Mouse (Mus musculus): ENCODE measurements around the gene Hacd2. TPM values are rescaled to one million over a fixed set of nuclear protein-coding genes. Genes with fewer than 3 reads are reported as not detected.

Gene Hacd2
- polyA plus RNA-seq, 1 experiment from 2014 or later, result 82.4 TPM

- ATAC-seq (ENCODE audit: low read depth), result peak; percentile 11; the same call in 1 of the 2 replicates
These were observed 34.1 kb downstream of the Hacd2 start for GRCm38 (mm10) chr16:35056306-35056705.

GRCm38 (mm10) chr16:35056786-35057185 is 34.6 kb downstream of the Hacd2 start:
- Histone ChIP-seq H3K4me2 (no peak overlapping the region), H3K27ac (no peak overlapping the region), H3K9ac (no peak overlapping the region), H3K9me3 (replicated peaks) (no peaks in the 10 kb centered on the region), H3K4me1 (replicated peaks) (peaks cover 43% of the 10 kb centered on the region), H3K27me3 (no peaks in the 10 kb centered on the region), H3K36me3 (peaks cover 9% of the 10 kb centered on the region; the same call in 1 of the 2 replicates), H3K4me3 (replicated peaks) (no peak overlapping the region)
- ATAC-seq (ENCODE audit: low read depth) (no peak), DNase-seq (no peak)
- WGBS (ENCODE audit: insufficient replicate concordance), result 80% methylated on average over 3 of the region's 3 CpGs

More at GRCm38 (mm10) chr16:35056306-35056705, 34.1 kb downstream of the Hacd2 start:
- 27% methylated on average over 5 of the region's 5 CpGs for WGBS (ENCODE audit: insufficient replicate concordance)
- peaks cover 43% of the 10 kb centered on the region for H3K4me1 ChIP-seq (replicated peaks)
- no peak overlapping the region for H3K4me3 ChIP-seq (replicated peaks)
- H3K36me3 ChIP-seq, result peaks cover 9% of the 10 kb centered on the region; the same call in 1 of the 2 replicates
- H3K4me2 ChIP-seq, result no peak overlapping the region
- H3K27ac ChIP-seq, result peak overlapping the region; percentile 29; the same call in 1 of the 2 replicates
- no peaks in the 10 kb centered on the region for H3K27me3 ChIP-seq
- H3K9me3 ChIP-seq (replicated peaks), result no peaks in the 10 kb centered on the region
- peak; percentile 18 for DNase-seq
- H3K9ac ChIP-seq, result no peak overlapping the region

GRCm38 (mm10) chr16:35061017-35061416 is 38.8 kb downstream of the Hacd2 start:
- Histone ChIP-seq H3K4me3 (replicated peaks) (no peak overlapping the region), H3K9ac (no peak overlapping the region), H3K36me3 (peaks cover 5% of the 10 kb centered on the region; the same call in 1 of the 2 replicates), H3K4me1 (replicated peaks) (peaks cover 5% of the 10 kb centered on the region), H3K27me3 (no peaks in the 10 kb centered on the region), H3K27ac (no peak overlapping the region), H3K9me3 (replicated peaks) (no peaks in the 10 kb centered on the region), H3K4me2 (no peak overlapping the region)
- ATAC-seq (ENCODE audit: low read depth) (no peak), DNase-seq (no peak)
- WGBS (ENCODE audit: insufficient replicate concordance), result 48% methylated on average over 2 of the region's 2 CpGs

- H3K4me2 ChIP-seq, result no peak overlapping the region
- H3K9me3 ChIP-seq (replicated peaks), result no peaks in the 10 kb centered on the region
- ATAC-seq (ENCODE audit: low read depth), result no peak
- H3K27ac ChIP-seq, result no peak overlapping the region
- 0 out of 2 replicates have a peak, but pooled peaks cover 4% of the 10 kb centered on the region for H3K4me1 ChIP-seq (replicated peaks)
- H3K4me3 ChIP-seq (replicated peaks), result no peak overlapping the region
- H3K27me3 ChIP-seq, result no peaks in the 10 kb centered on the region
- 78% methylated on average over 6 of the region's 6 CpGs for WGBS (ENCODE audit: insufficient replicate concordance)
- DNase-seq, result no peak
- no peaks in the 10 kb centered on the region for H3K36me3 ChIP-seq
- H3K9ac ChIP-seq, result no peak overlapping the region
These were observed 43.5 kb downstream of the Hacd2 start for GRCm38 (mm10) chr16:35065724-35066123.

GRCm38 (mm10) chr16:35067095-35067494 is 44.9 kb downstream of the Hacd2 start:
- ATAC-seq (ENCODE audit: low read depth), result no peak
- DNase-seq, result no peak
- Histone ChIP-seq H3K36me3 (no peaks in the 10 kb centered on the region), H3K4me3 (replicated peaks) (no peak overlapping the region), H3K9ac (no peak overlapping the region), H3K27me3 (no peaks in the 10 kb centered on the region), H3K4me2 (no peak overlapping the region), H3K9me3 (replicated peaks) (no peaks in the 10 kb centered on the region), H3K4me1 (replicated peaks) (0 out of 2 replicates have a peak, but pooled peaks cover 4% of the 10 kb centered on the region), H3K27ac (no peak overlapping the region)
- WGBS (ENCODE audit: insufficient replicate concordance), result 83% methylated on average over 8 of the region's 8 CpGs

GRCm38 (mm10) chr16:35067631-35068030 is 45.4 kb downstream of the Hacd2 start:
- Histone ChIP-seq H3K27me3 (no peaks in the 10 kb centered on the region), H3K9ac (no peak overlapping the region), H3K27ac (no peak overlapping the region), H3K9me3 (replicated peaks) (no peaks in the 10 kb centered on the region), H3K36me3 (no peaks in the 10 kb centered on the region), H3K4me3 (replicated peaks) (no peak overlapping the region), H3K4me1 (replicated peaks) (0 out of 2 replicates have a peak, but pooled peaks cover 4% of the 10 kb centered on the region), H3K4me2 (no peak overlapping the region)
- DNase-seq (no peak), ATAC-seq (ENCODE audit: low read depth) (no peak)
- WGBS (ENCODE audit: insufficient replicate concordance), result 86% methylated on average over 3 of the region's 3 CpGs

GRCm38 (mm10) chr16:35068886-35069285 is 46.7 kb downstream of the Hacd2 start:
- Histone ChIP-seq H3K4me3 (replicated peaks) (no peak overlapping the region), H3K4me1 (replicated peaks) (0 out of 2 replicates have a peak, but pooled peaks cover 4% of the 10 kb centered on the region), H3K4me2 (no peak overlapping the region), H3K36me3 (no peaks in the 10 kb centered on the region), H3K27me3 (no peaks in the 10 kb centered on the region), H3K9ac (no peak overlapping the region), H3K27ac (no peak overlapping the region), H3K9me3 (replicated peaks) (no peaks in the 10 kb centered on the region)
- WGBS (ENCODE audit: insufficient replicate concordance), result 71% methylated on average over 4 of the region's 4 CpGs
- ATAC-seq (ENCODE audit: low read depth), result no peak
- DNase-seq, result no peak

- H3K9ac ChIP-seq, result no peak overlapping the region
- H3K9me3 ChIP-seq (replicated peaks), result no peaks in the 10 kb centered on the region
- no peaks in the 10 kb centered on the region for H3K4me1 ChIP-seq (replicated peaks)
- no peak overlapping the region for H3K4me2 ChIP-seq
- ATAC-seq (ENCODE audit: low read depth) (no peak), DNase-seq (no peak)
- H3K4me3 ChIP-seq (replicated peaks), result no peak overlapping the region
- H3K27ac ChIP-seq, result no peak overlapping the region
- 0 out of 2 replicates have a peak, but pooled peaks cover 4% of the 10 kb centered on the region for H3K36me3 ChIP-seq
- no peaks in the 10 kb centered on the region for H3K27me3 ChIP-seq
These were observed 52.2 kb downstream of the Hacd2 start for GRCm38 (mm10) chr16:35074436-35074835.

GRCm38 (mm10) chr16:35075643-35076042 is 53.4 kb downstream of the Hacd2 start:
- H3K9ac ChIP-seq, result no peak overlapping the region
- H3K4me3 ChIP-seq (replicated peaks), result no peak overlapping the region
- ATAC-seq (ENCODE audit: low read depth) (peak; percentile 47; the same call in 1 of the 2 replicates), DNase-seq (no peak)
- no peaks in the 10 kb centered on the region for H3K4me1 ChIP-seq (replicated peaks)
- H3K9me3 ChIP-seq (replicated peaks), result no peaks in the 10 kb centered on the region
- 0 out of 2 replicates have a peak, but pooled peaks cover 4% of the 10 kb centered on the region for H3K36me3 ChIP-seq
- no peaks in the 10 kb centered on the region for H3K27me3 ChIP-seq
- no peak overlapping the region for H3K27ac ChIP-seq
- no peak overlapping the region for H3K4me2 ChIP-seq
- WGBS (ENCODE audit: insufficient replicate concordance), result 70% methylated on average over 3 of the region's 3 CpGs

GRCm38 (mm10) chr16:35093500-35093899 is 71.3 kb downstream of the Hacd2 start:
- Histone ChIP-seq H3K4me3 (replicated peaks) (no peak overlapping the region), H3K4me2 (no peak overlapping the region), H3K4me1 (replicated peaks) (no peaks in the 10 kb centered on the region), H3K9me3 (replicated peaks) (no peaks in the 10 kb centered on the region), H3K36me3 (peaks cover 8% of the 10 kb centered on the region), H3K9ac (no peak overlapping the region), H3K27ac (no peak overlapping the region), H3K27me3 (no peaks in the 10 kb centered on the region)
- ATAC-seq (ENCODE audit: low read depth), result no peak
- no peak for DNase-seq

GRCm38 (mm10) chr16:35097870-35098530 is 75.8 kb downstream of the Hacd2 start:
- H3K36me3 ChIP-seq, result peaks cover 26% of the 10 kb centered on the region
- ATAC-seq (ENCODE audit: low read depth) (peak; percentile 53), DNase-seq (no peak)
- no peak overlapping the region for H3K4me3 ChIP-seq (replicated peaks)
- WGBS (ENCODE audit: insufficient replicate concordance), result 69% methylated on average over 3 of the region's 3 CpGs
- H3K27me3 ChIP-seq, result no peaks in the 10 kb centered on the region
- H3K9ac ChIP-seq, result no peak overlapping the region
- peak overlapping the region; percentile 57 for H3K27ac ChIP-seq
- H3K4me2 ChIP-seq, result no peak overlapping the region
- H3K4me1 ChIP-seq (replicated peaks), result no peaks in the 10 kb centered on the region
- no peaks in the 10 kb centered on the region for H3K9me3 ChIP-seq (replicated peaks)
